Mouse (Mus musculus) kidney, adult 2 months (tissue): ENCODE results near the gene Abca6.
A peak's percentile ranks its signal among the peaks of the same experiment; 100 is the strongest.

Experiments
- CTCF ChIP-seq: fragments of 200-500 bp; conservative IDR thresholded peaks from 2 replicates; pipeline ENCODE4 v1.5.1; 2011; ENCODE audit warnings: low read depth, mild to moderate bottlenecking, control low read depth, low read length, moderate library complexity, mixed read lengths; ENCODE audit not compliant: insufficient read depth, insufficient read length
- POLR2A ChIP-seq: fragments of 200-500 bp; IDR thresholded peaks from one replicate; pipeline ENCODE4 v1.6.1; 2011; ENCODE audit warnings: low read depth, low read length, control low read depth

DNA sequence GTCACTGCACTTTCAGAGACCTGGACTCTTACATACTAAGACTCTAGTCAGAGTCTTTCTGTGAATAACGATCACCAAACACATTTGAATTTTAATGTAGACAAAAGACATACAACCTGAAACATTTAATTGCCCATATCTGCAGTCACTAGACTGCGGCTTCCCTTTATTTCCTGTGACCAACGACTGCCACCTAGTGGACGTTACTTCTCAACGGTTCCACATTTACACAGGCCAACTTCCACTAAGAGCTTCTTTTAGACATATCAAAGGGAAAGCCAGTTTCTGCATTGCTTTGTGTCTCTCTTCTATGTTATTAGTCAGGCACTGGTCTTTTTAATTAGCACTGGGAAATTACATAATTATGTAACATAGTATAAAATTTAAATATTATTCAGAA, 20.2 kb upstream of the Abca6 start:
- TF ChIP-seq POLR2A (no peak), CTCF (peak; percentile 62)
